Mouse (Mus musculus) lung, postnatal 25 days (tissue): ENCODE data around the gene Ogg1.
A peak's percentile ranks its signal among the peaks of the same experiment; 100 is the strongest.

ENCODE experiments used
- DNase-seq: peaks from one replicate; pipeline ENCODE4 v3.0.0; 2022; ENCODE audit warnings: low spot score

Ogg1 gene

DNA sequence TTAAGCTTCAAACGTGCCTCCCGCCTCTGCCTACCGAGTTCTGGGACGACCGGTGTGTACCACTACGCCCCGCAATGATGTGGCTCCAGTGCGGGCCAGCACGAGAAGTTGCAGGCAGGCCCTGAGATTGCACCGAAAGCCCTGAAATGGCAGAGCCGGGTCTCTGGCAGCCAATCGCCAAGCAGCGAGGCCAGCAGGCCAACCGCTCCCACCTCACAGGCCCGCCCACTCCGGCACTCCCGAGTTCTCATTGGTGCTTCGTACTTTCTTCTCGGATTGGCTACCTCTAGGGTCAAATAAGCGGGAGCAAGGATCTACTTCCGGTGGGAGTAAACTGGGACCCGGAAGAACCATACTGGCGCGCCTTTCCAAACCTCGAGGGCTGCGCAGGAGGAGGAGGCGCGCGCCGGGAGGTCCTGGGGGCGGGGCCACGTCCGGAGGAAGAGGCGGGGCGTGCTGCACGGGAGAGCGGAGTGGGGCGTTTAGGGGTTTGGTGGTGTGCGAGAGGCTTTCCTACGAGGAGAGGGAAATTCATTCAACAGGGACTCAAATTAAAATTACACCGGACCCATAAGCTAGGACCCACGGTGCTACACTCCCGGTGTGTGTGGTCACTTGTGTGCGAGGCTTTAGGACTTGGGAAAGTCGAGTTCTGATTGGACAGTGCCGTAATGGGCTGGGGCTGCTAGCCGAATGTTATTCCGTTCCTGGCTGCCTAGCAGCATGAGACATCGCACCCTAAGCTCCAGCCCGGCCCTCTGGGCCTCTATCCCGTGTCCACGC is at the start of gene Ogg1:
Gene Ogg1 (plus strand): TSS at position 440 of the 783 bp plus-strand sequence.
- DNase-seq: peak; percentile 100

DNA sequence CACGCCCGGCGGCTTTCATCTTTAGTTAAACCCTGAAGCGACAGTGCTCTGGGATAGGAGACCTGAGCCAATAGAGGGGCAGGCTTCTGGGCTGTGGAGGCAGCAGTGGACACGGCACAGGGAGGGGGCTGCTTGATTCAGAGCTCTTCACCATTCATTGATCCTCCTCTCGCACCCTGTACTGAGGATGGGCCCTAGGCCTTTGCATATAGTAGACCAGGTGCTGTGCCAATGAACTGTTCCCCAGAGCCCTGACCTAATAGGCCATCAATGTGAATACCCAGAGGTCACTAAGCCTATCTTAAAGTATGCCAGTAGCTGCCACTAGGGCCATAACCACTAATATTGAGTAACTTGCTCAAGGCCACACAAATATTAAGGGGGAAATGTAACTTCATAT is 45.1 kb upstream of the Ogg1 start:
- no peak for DNase-seq

- no peak for DNase-seq
These were observed 44.5 kb upstream of the Ogg1 start, which contains the start of gene Cpne9 for GRCm38 (mm10) chr6:113282101-113282802. TSS of gene Cpne9 (plus strand) at chr6:113282307.

DNA sequence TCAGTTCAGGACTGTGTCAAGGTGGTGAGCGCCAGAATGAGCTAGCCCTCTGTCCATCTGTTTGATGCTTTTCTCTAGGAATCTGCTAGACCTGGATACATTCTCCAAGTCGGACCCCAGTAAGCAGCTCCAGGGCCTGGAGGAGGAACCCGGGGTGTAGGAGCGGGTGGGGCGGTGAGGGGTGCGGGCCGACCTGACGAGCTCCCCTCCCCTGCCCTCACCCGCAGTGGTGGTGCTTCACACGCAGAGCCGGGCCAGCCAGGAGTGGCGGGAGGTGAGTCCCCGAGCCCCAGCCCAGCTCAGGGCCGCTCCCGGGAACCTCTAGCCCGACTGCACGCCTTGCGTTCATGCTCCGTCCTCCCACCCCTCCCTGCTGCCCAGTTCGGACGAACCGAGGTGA is 43.8 kb upstream of the Ogg1 start:
- no peak for DNase-seq

GRCm38 (mm10) chr6:113283500-113283899 is 43.3 kb upstream of the Ogg1 start:
- no peak for DNase-seq

- DNase-seq: no peak
These were observed 41.8 kb upstream of the Ogg1 start for GRCm38 (mm10) chr6:113284931-113285330.

DNA sequence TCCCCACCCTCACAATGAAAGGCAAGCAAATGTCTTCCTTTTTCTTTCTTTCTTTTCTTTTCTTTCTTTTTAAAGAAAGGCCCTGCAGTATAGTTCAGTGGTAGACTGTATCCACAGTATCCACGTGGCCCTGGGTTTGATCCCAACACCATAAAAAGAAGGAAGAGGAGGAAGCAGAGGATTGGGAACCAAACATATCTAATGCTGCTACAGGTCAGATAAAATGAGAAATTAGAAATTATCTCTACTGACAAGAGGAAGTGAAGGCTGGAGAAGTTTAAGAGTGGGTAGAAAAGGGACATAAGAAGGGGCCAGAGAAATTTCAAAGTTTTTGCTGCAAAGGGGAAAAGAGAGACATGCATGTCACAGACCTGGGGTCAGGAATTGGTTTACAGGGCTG is 40.5 kb upstream of the Ogg1 start:
- no peak for DNase-seq

- no peak for DNase-seq
These were observed 39.5 kb upstream of the Ogg1 start for GRCm38 (mm10) chr6:113287236-113287635.

- DNase-seq: no peak
These were observed 37.4 kb upstream of the Ogg1 start for GRCm38 (mm10) chr6:113289346-113289745.

GRCm38 (mm10) chr6:113290346-113290745 is 36.4 kb upstream of the Ogg1 start:
- no peak for DNase-seq

DNA sequence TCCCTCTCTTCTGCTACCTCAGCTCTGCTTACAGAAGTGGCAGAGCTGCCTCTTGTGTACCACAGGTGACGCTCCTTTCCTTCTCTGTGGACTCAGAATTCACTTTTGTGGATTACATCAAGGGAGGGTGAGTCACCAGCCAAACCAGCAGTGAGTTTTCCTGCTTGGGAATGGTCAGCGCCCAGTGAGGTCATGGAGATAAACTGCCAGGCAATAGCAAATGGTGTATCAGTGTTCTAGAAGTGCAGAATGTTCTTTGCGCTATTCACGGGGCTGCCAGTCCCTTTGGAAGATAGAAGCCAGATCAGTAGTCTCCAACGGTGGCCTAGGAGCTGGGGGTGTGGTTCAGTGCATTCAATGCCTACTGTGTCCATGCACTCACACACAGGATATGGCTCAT is 33.8 kb upstream of the Ogg1 start:
- no peak for DNase-seq

GRCm38 (mm10) chr6:113296046-113296445 is 30.7 kb upstream of the Ogg1 start:
- DNase-seq: no peak

DNA sequence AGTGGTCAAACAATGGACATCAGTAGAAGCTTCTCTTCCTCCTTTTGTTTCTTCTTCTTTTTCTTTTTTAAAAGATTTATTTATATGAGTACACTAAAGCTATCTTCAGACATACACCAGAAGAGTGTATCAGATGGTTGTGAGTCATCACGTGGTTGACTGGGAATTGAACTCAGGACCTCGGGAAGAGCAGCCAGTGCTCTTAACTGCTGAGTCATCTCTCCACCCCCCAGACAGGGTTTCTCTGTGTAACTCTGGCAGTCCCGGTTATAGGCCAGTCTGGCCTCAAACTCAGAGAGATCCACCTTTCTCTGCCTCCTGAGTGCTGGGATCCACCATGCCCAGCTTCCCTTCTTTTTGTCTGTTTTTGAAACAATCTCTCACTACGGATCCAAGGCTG is 30.1 kb upstream of the Ogg1 start:
- no peak for DNase-seq

DNA sequence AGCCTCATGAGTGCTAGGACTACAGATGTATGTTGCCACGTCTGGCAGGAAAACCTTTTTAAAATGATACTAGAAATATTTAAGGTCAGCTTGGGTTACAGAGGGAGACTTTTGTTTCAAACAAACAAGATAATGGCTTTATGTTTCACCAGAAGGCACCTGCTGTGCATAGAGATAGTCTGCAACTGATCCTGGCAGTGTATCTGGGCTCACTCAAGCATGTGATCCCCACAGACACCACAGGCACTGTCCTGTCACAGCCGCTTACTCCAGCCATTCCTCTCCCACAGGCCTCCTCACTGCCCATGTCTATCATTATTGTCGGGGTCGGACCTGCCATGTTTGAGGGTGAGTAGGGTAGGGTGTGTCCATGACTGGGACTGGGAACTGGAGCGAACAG is 25.4 kb upstream of the Ogg1 start:
- no peak for DNase-seq

DNA sequence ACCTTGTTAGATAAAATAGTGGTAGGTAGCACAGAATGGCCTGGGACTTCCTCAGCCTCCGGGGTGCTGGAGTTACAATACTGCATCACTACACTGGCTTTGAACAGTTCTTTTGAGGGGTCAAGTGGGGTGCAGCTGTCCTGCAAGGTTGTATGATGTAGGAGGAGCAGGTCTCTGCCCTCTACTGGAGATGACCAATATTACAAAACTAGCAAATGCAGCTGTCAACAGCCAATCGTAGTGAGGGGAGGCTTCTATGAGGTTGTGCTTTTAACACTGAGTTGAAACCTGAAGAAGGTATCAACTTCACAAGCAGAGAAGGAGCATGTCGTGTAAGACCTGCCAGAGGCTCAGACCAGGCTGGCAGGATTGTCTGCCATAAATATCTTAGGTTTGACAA is 24.5 kb upstream of the Ogg1 start:
- DNase-seq: peak; percentile 47

DNA sequence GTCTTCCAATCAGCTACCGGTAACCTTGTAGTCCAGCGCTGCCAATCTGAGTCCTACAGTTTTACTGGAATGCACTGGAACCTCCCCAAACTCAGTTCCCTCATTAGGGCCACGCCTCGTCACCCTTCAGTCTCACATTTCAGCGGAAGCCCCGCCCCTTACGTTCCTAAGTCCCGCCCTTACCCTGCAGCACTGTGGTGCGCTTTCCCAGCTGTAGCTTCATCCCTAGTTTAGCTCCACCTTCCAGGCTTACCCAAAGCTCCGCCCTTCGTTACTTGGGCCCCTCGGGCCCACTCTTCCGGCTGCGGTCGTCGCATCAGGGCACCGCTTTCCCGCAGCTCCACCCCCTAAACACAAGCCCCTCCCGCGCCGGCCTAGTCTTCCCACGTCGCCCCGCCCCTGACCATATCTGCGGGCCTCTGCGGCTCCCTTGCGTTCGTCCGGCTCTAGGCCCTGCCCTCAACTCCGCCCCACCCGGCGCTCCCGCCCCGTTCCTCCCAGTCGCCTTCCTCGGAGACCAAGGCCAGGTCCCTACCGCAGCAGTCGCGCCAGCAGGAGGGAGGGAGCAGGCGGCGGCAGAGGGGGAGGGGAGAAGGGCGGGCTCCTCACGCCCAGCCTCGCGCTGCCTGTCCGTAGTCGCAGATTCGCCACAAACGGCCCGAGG is 20.3 kb upstream of the Ogg1 start:
- peak; percentile 100 for DNase-seq

DNA sequence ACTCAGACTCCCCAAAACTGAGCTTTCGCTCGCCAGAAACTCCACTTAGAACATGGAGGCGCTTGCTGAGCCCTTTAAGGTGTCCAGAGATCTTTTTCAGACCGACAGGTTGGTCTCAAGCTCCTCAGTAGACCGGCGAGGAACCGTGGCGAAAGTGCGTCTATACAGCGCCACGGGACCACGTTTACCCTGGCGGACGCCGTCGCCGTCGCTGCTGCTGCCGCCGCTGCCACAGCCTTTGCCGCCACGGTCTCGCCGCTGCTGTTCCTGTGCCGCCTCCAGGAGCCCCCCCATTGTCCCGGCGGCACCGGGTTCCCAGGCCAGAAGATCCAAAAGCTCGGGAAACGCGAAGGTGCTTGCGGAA is 19.8 kb upstream of the Ogg1 start, which contains the start of gene Brpf1:
Gene Brpf1 (plus strand): TSS at position 152 of the 364 bp plus-strand sequence.
- no peak for DNase-seq

GRCm38 (mm10) chr6:113307481-113308121 is 19.2 kb upstream of the Ogg1 start:
- peak; percentile 37 for DNase-seq

GRCm38 (mm10) chr6:113308141-113308540 is 18.6 kb upstream of the Ogg1 start:
- no peak for DNase-seq

DNA sequence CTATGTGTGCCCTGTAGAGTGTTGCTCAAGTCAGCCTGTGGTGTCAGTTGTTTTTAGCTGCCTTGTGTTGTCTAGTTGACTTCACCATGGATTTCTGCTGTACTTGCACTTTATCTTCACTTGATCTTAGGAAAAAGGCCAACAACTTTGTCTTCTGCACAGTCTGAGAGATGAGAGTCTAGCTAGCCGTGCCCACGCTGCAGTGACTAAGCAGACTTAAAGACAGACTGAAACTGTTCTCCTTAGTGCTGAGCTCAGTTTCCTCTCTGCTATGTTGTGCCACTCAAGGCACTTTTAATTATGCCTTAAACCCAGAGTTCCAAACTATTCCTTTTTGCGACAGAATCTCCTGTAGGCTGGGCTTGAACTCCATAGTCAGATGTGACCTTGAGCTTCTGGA is 10.8 kb upstream of the Ogg1 start:
- DNase-seq: no peak

DNA sequence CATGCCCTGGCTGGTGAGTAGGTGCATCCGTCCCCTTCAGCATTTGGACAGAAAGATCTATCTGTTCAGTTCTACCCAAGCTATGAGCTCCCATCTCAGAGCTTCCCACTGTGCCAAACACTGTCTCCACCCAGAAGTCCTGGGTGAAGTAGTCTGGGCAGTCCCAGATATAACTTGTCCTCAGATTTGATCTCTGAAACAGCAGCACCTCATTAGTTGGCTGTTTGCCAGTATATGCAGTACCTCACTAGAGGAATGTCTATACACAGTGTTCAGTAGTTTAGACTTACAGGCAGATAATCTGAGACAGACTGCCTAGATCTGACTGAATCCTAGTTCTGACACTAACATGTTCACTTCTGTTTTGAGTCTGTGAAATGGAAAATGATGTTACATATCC is 2.6 kb downstream of the Ogg1 start:
- DNase-seq: no peak

- no peak for DNase-seq
These were observed 3.8 kb downstream of the Ogg1 start for GRCm38 (mm10) chr6:113330547-113330946.
